Mouse (Mus musculus): Measurements from ENCODE around the gene A530084C06Rik. TPM values are rescaled to one million over a fixed set of nuclear protein-coding genes. Genes with fewer than 3 reads are reported as not detected.

The A530084C06Rik gene
- polyA plus RNA-seq, 1 experiment from 2014 or later: not detected

DNA sequence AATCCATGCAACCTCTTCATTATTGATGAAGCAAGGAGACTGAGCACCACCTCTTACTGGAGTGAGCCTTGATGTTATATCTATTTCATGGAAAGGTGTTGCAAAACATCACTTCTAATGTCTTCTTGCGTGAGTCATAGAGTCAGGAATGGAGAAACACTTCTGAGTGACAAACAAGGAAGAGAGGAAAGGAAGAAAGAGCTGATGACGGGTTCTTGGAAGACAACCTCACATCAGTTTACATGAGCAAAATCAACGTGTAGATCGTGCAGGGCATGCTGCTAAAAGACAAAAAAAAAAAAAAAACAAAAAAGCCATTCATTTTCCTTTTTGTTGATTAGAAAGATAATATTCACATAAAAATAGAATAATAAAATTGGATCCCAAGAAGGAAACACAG is 24.4 kb downstream of the A530084C06Rik start:
- Histone ChIP-seq H3K9ac (no peak overlapping the region), H3K4me1 (replicated peaks) (peaks cover 10% of the 10 kb centered on the region; the same call in 1 of the 2 replicates), H3K9me3 (replicated peaks) (no peaks in the 10 kb centered on the region), H3K27me3 (no peaks in the 10 kb centered on the region), H3K4me2 (no peak overlapping the region), H3K36me3 (replicated peaks) (no peaks in the 10 kb centered on the region), H3K27ac (replicated peaks) (no peak overlapping the region), H3K4me3 (replicated peaks) (no peak overlapping the region)
- 56% methylated on average over 4 of the region's 4 CpGs for WGBS (ENCODE audit: insufficient replicate concordance)
- ATAC-seq (ENCODE audit: insufficient read depth): no peak

DNA sequence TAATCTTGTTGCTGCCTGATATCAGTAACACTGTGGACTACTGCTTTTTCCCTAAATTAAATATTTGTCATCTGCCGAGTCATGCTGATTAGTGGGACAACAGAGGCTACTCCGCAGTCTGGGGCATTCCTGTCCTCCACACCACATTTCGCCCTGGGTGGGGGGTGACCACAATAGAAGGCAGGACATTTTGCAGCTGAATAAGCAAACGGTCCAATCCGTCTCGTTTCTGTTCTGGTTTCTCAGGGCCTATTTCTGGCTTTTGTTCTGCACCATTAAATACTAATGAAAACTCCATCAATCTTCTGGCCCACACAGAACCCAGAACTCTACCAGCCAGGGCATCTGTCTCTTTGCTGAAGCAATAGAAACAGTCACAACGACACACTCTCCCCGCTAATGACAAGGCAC is 27.5 kb downstream of the A530084C06Rik start:
- Histone ChIP-seq H3K9me3 (replicated peaks) (no peaks in the 10 kb centered on the region), H3K27ac (replicated peaks) (0 out of 2 replicates have a peak overlapping the region, but pooled peaks have one; percentile 19), H3K36me3 (replicated peaks) (no peaks in the 10 kb centered on the region), H3K4me2 (no peak overlapping the region), H3K9ac (no peak overlapping the region), H3K4me3 (replicated peaks) (no peak overlapping the region), H3K27me3 (no peaks in the 10 kb centered on the region), H3K4me1 (replicated peaks) (peaks cover 10% of the 10 kb centered on the region; the same call in 1 of the 2 replicates)
- WGBS (ENCODE audit: insufficient replicate concordance): 28% methylated on average over 8 of the region's 8 CpGs
- ATAC-seq (ENCODE audit: insufficient read depth): no peak

DNA sequence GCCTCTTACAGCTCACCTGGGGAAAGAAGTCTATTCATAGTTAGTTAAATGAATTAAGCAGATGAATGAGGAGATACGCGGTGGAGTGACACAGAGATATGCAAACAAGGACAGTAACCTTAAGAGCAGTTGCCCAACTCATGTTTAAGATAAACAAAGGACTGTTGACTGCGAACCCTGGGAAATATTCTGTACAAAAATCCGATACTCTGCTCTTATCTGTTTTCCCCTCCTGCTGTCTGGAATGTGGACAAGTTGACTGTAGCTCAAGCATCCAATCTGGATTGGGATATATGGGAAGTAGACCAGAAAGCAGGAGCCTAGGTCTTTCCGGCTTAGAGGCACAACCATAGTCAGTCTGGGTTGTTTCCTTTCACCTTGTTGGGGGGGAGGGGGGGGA is 27.9 kb downstream of the A530084C06Rik start:
- ATAC-seq (ENCODE audit: insufficient read depth): peak; percentile 51
- whole genome bisulfite sequencing (ENCODE audit: insufficient replicate concordance): 59% methylated on average over 5 of the region's 5 CpGs
- Histone ChIP-seq H3K9ac (no peak overlapping the region), H3K4me1 (replicated peaks) (peaks cover 10% of the 10 kb centered on the region; the same call in 1 of the 2 replicates), H3K4me2 (no peak overlapping the region), H3K27ac (replicated peaks) (0 out of 2 replicates have a peak overlapping the region, but pooled peaks have one; percentile 19), H3K27me3 (no peaks in the 10 kb centered on the region), H3K9me3 (replicated peaks) (no peaks in the 10 kb centered on the region), H3K36me3 (replicated peaks) (no peaks in the 10 kb centered on the region), H3K4me3 (replicated peaks) (no peak overlapping the region)

DNA sequence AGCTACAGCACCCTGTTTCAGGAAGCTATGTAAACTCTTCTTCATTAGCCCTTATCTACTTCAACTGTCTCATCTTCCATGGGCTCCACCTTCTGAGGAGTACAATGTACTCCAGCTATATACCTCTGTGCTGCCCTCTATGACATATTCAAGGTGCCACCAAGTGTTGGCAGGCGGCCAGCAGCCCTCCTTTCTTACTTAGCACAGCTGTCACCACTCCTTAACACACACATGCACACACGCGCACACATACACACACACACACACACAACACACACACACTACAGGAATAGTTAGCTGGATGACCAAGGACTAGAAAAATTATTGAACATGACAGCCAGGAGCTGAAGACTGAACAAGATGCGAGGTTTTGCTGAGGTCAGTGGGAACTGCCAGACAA is 34.2 kb downstream of the A530084C06Rik start:
- Histone ChIP-seq H3K4me1 (replicated peaks) (no peaks in the 10 kb centered on the region), H3K4me2 (no peak overlapping the region), H3K9me3 (replicated peaks) (no peaks in the 10 kb centered on the region), H3K36me3 (replicated peaks) (no peaks in the 10 kb centered on the region), H3K9ac (no peak overlapping the region), H3K27me3 (no peaks in the 10 kb centered on the region), H3K27ac (replicated peaks) (no peak overlapping the region), H3K4me3 (replicated peaks) (no peak overlapping the region)
- WGBS (ENCODE audit: insufficient replicate concordance): 60% methylated on average over 4 of the region's 4 CpGs
- no peak for ATAC-seq (ENCODE audit: insufficient read depth)

DNA sequence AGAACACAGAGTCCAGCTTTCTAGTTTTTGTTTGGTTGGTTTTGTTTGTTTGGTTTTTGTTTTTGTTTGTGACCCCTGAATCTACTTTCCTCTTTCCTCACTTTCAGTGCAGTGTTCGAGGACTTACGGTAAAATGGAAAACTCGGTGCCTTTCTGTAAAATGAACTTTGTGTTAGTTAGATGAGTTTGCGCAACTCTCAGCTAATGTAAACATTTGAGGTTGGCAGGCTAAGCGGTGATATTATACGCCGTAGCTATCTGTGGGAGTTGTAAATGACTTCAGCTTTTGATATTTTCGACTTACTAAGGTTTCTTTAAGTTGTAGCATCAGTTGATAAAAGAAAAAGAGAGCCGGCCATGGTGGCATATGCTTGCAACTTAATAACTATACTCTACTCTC is 40.2 kb downstream of the A530084C06Rik start:
- WGBS (ENCODE audit: insufficient replicate concordance): 57% methylated on average over 9 of the region's 9 CpGs
- H3K27ac ChIP-seq (replicated peaks): no peak overlapping the region
- H3K4me1 ChIP-seq (replicated peaks): no peaks in the 10 kb centered on the region
- no peaks in the 10 kb centered on the region for H3K9me3 ChIP-seq (replicated peaks)
- no peak overlapping the region for H3K9ac ChIP-seq
- H3K4me3 ChIP-seq (replicated peaks): no peak overlapping the region
- no peak for ATAC-seq (ENCODE audit: insufficient read depth)
- H3K4me2 ChIP-seq: no peak overlapping the region
- H3K27me3 ChIP-seq: no peaks in the 10 kb centered on the region
- no peaks in the 10 kb centered on the region for H3K36me3 ChIP-seq (replicated peaks)

DNA sequence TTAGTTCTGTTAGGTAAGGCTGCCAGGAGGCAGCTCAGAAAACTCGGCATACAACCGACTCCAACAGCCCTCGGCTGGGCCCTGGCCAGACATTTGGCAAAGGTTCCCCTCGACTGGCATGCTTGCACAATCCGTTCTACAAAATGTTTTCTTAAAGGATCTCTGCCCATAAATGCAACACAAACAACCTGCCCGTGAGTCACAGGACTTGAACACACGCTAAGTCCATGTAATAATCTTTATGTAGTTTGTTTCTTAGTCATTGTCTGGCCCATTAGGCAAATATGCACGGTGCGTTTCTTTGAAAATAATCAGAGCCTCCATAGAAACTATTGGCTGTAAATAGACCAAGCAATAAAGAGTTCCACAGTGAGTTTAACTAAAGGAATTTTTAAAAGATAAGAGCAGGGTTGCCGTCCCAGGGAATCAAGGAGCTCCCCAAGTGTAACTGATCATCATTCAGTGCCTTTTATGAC is 40.7 kb downstream of the A530084C06Rik start:
- ATAC-seq (ENCODE audit: insufficient read depth): no peak
- H3K36me3 ChIP-seq (replicated peaks): no peaks in the 10 kb centered on the region
- 53% methylated on average over 10 of the region's 10 CpGs for WGBS (ENCODE audit: insufficient replicate concordance)
- H3K4me2 ChIP-seq: no peak overlapping the region
- no peak overlapping the region for H3K9ac ChIP-seq
- H3K9me3 ChIP-seq (replicated peaks): no peaks in the 10 kb centered on the region
- no peak overlapping the region for H3K27ac ChIP-seq (replicated peaks)
- no peaks in the 10 kb centered on the region for H3K27me3 ChIP-seq
- H3K4me3 ChIP-seq (replicated peaks): no peak overlapping the region
- H3K4me1 ChIP-seq (replicated peaks): no peaks in the 10 kb centered on the region

DNA sequence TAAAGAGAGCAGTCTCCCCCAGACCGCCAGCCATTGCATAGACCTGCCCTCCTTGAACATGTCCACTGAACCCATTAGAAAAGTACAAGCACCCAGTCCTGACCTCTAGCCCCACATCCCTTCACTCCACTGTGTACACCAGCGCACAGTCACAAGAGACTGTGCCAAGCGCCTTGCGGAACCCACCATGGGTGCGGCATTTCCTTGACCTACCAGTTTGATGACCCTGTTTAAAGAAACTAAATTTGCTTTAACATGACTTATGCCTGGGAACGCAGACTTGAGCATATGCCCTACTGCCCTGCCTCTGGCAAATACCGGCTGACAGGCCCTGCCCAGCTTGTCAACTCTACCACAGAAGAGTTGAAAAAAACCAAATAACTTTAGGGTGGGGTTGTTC is 43.9 kb downstream of the A530084C06Rik start:
- Histone ChIP-seq H3K4me3 (replicated peaks) (no peak overlapping the region), H3K9ac (no peak overlapping the region), H3K36me3 (replicated peaks) (no peaks in the 10 kb centered on the region), H3K27ac (replicated peaks) (no peak overlapping the region), H3K9me3 (replicated peaks) (no peaks in the 10 kb centered on the region), H3K4me2 (no peak overlapping the region), H3K27me3 (no peaks in the 10 kb centered on the region), H3K4me1 (replicated peaks) (no peaks in the 10 kb centered on the region)
- ATAC-seq (ENCODE audit: insufficient read depth): no peak
- WGBS (ENCODE audit: insufficient replicate concordance): 83% methylated on average over 7 of the region's 7 CpGs

DNA sequence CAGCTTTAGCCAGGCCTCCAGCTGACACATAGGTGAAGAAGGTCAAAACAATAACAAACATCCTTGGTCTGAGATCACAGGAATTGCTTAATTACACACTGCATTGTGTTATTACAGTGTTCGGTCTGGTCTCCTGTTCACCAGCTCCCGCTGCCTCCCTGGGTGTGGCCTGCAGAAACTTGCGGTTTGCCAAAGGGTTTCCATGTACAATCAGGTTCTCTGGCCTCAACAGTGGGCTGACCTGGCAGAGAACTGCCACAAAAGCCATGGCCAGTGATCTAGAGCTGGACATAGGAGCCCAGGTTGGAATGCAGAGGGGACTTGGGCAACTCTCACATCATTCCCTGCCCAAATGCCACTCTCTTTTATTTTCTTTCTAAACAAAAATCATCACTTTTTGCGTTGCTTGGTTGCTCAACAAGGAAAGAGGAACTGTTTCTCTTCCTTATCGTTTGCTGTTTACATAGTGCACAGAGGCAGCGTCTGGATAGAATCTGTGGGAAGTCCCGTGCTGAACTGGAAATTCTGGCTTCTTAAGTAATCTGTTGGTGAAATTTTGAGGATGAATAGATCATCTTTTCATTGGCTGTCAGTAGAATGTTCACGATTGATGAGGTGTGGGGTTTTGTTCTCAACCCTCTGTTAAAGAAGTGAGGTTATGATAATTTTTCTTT is 52.5 kb downstream of the A530084C06Rik start:
- no peak overlapping the region for H3K9ac ChIP-seq
- no peaks in the 10 kb centered on the region for H3K27me3 ChIP-seq
- no peak overlapping the region for H3K4me2 ChIP-seq
- no peaks in the 10 kb centered on the region for H3K9me3 ChIP-seq (replicated peaks)
- no peak overlapping the region for H3K4me3 ChIP-seq (replicated peaks)
- 33% methylated on average over 8 of the region's 8 CpGs for WGBS (ENCODE audit: insufficient replicate concordance)
- H3K27ac ChIP-seq (replicated peaks): no peak overlapping the region
- H3K36me3 ChIP-seq (replicated peaks): no peaks in the 10 kb centered on the region
- H3K4me1 ChIP-seq (replicated peaks): 0 out of 2 replicates have a peak, but pooled peaks cover 4% of the 10 kb centered on the region
- ATAC-seq (ENCODE audit: insufficient read depth): no peak

Other genes starting within 250 kb of the A530084C06Rik start
- gene Foxq1, start 3.2 kb downstream of the A530084C06Rik start, polyA plus RNA-seq (2015; fragmentation: Nextera tagmentation; extraction: Ambion mirVana): 1.0 and 1.3 TPM in 2 replicates
- 0.05 and 0.08 TPM in 2 replicates for gene Foxf2, start 66.5 kb upstream of the A530084C06Rik start, polyA plus RNA-seq (2015; fragmentation: Nextera tagmentation; extraction: Ambion mirVana)
- 0.01 TPM in 1 of 2 replicates, not detected in the other for gene Foxc1, start 247.3 kb upstream of the A530084C06Rik start, polyA plus RNA-seq (2015; fragmentation: Nextera tagmentation; extraction: Ambion mirVana)

All from liver, embryonic 15.5 days (tissue).